Mouse (Mus musculus) right cerebral cortex, adult 18-20 months (tissue): Measurements from ENCODE around the gene Lima1.
"Not testable (repeated sequence)": the region's sequence is repeated elsewhere in the genome, so short reads cannot be mapped to it uniquely, and the experiment has no call there.

ENCODE experiments used
- DNase-seq: peaks from one replicate; pipeline ENCODE4 v3.0.0; 2022; ENCODE audit warnings: mixed read lengths

Lima1 gene

GRCm38 (mm10) chr15:99875334-99875869 lies at the start of gene Lima1:
TSS of gene Lima1 (minus strand) at chr15:99875456.
- DNase-seq, result peak; percentile 82

GRCm38 (mm10) chr15:99919601-99920158 lies 44.4 kb upstream of the Lima1 start:
- no peak for DNase-seq

GRCm38 (mm10) chr15:99917264-99917663 lies 42.0 kb upstream of the Lima1 start:
- no peak for DNase-seq

- DNase-seq, result no peak
Measured at GRCm38 (mm10) chr15:99914613-99915012, 39.4 kb upstream of the Lima1 start.

GRCm38 (mm10) chr15:99911785-99912184 lies 36.5 kb upstream of the Lima1 start:
- DNase-seq, result no peak

GRCm38 (mm10) chr15:99909339-99909996 lies 34.2 kb upstream of the Lima1 start:
- not testable (repeated sequence) for DNase-seq

- no peak for DNase-seq
Measured at GRCm38 (mm10) chr15:99907514-99907913, 32.3 kb upstream of the Lima1 start.

- DNase-seq, result no peak
Measured at GRCm38 (mm10) chr15:99907041-99907440, 31.8 kb upstream of the Lima1 start.

- DNase-seq, result no peak
Measured at GRCm38 (mm10) chr15:99904841-99905240, 29.6 kb upstream of the Lima1 start.

- DNase-seq, result peak; percentile 38
Measured at GRCm38 (mm10) chr15:99904333-99904732, 29.1 kb upstream of the Lima1 start.

GRCm38 (mm10) chr15:99903227-99903626 lies 28.0 kb upstream of the Lima1 start:
- no peak for DNase-seq

- no peak for DNase-seq
Measured at GRCm38 (mm10) chr15:99902786-99903185, 27.5 kb upstream of the Lima1 start.

- no peak for DNase-seq
Measured at GRCm38 (mm10) chr15:99896621-99897020, 21.4 kb upstream of the Lima1 start.

- no peak for DNase-seq
Measured at GRCm38 (mm10) chr15:99891355-99891754, 16.1 kb upstream of the Lima1 start.

- DNase-seq, result no peak
Measured at GRCm38 (mm10) chr15:99890412-99891236, 15.4 kb upstream of the Lima1 start.

- no peak for DNase-seq
Measured at GRCm38 (mm10) chr15:99889275-99889874, 14.1 kb upstream of the Lima1 start.

- DNase-seq, result not testable (repeated sequence)
Measured at GRCm38 (mm10) chr15:99887130-99887529, 11.9 kb upstream of the Lima1 start.

- DNase-seq, result no peak
Measured at GRCm38 (mm10) chr15:99884038-99884437, 8.8 kb upstream of the Lima1 start.

- DNase-seq, result no peak
Measured at GRCm38 (mm10) chr15:99878541-99878940, 3.3 kb upstream of the Lima1 start.

GRCm38 (mm10) chr15:99874612-99875333 lies 483 bp downstream of the Lima1 start:
- no peak for DNase-seq

GRCm38 (mm10) chr15:99872543-99872942 lies 2.7 kb downstream of the Lima1 start:
- DNase-seq, result no peak

- no peak for DNase-seq
Measured at GRCm38 (mm10) chr15:99867654-99868053, 7.6 kb downstream of the Lima1 start.
